Mouse (Mus musculus) stomach, embryonic 16.5 days (tissue): Measurements from ENCODE around the gene Ywhae. TPM values are rescaled to one million over a fixed set of nuclear protein-coding genes. Genes with fewer than 3 reads are reported as not detected.
A peak's percentile ranks its signal among the peaks of the same experiment; 100 is the strongest.

ENCODE experiments used
- ATAC-seq: fragments of 200-750 bp; cut with Nextera tagmentation; 2 replicates; pipeline ENCODE4 v1.8.0; 2017; ENCODE audit warnings: moderate number of reproducible peaks, moderate TSS enrichment; ENCODE audit not compliant: insufficient read depth, low FRiP score
- H3K27ac ChIP-seq: fragments of 300-500 bp; sonication (generic); 2 replicates; pipeline ENCODE4 v1.5.1; 2014; ENCODE audit warnings: low read length
- H3K27me3 ChIP-seq: fragments of 300-500 bp; sonication (generic); 2 replicates; pipeline ENCODE4 v1.6.1; 2014; ENCODE audit warnings: low read length, control low read depth, mixed read lengths; ENCODE audit not compliant: control insufficient read depth, insufficient read depth
- H3K36me3 ChIP-seq: fragments of 300-500 bp; sonication (generic); 2 replicates; pipeline ENCODE4 v1.6.1; 2014; ENCODE audit warnings: low read length; ENCODE audit not compliant: control insufficient read depth, insufficient read depth
- H3K4me1 ChIP-seq: fragments of 300-500 bp; sonication (generic); 2 replicates; pipeline ENCODE4 v1.6.1; 2014; ENCODE audit warnings: low read length, control low read depth, mixed read lengths; ENCODE audit not compliant: control insufficient read depth, insufficient read depth
- H3K4me2 ChIP-seq: fragments of 300-500 bp; sonication (generic); 2 replicates; pipeline ENCODE4 v1.6.1; 2014; ENCODE audit warnings: low read depth, low read length, mixed read lengths
- H3K4me3 ChIP-seq: fragments of 300-500 bp; sonication (generic); replicated peaks from 2 replicates; pipeline ENCODE4 v1.5.1; 2014; ENCODE audit warnings: mild to moderate bottlenecking, low read length
- H3K9ac ChIP-seq: fragments of 300-500 bp; sonication (generic); 2 replicates; pipeline ENCODE4 v1.6.1; 2014; ENCODE audit warnings: low read length
- H3K9me3 ChIP-seq: fragments of 300-500 bp; sonication (generic); replicated peaks from 2 replicates; pipeline ENCODE4 v1.6.1; 2016; ENCODE audit warnings: low read length, control low read depth; ENCODE audit not compliant: control insufficient read depth
- WGBS: fragments of 180-500 bp; shearing (Covaris S2); extraction: QIAGEN DNeasy Blood & Tissue Kit; methylation state at CpG from one replicate; pipeline ENCODE4 v1.1.7; 2014; 5-methylcytosine and 5-hydroxymethylcytosine counted together
- polyA plus RNA-seq: library from polyadenylated mRNA; unstranded; fragments of >200 nt; fragmentation: Nextera tagmentation; extraction: Ambion mirVana; gene quantifications from 2 replicates; pipeline ENCODE4 v1.2.1, GENCODE M21; 2015

The Ywhae gene
- polyA plus RNA-seq, 1 experiment from 2014 or later: 689 TPM

- Histone ChIP-seq H3K9ac (peak overlapping the region; percentile 39; the same call in 1 of the 2 replicates), H3K9me3 (no peaks in the 10 kb centered on the region), H3K4me2 (no peak overlapping the region), H3K27ac (peak overlapping the region; percentile 97), H3K4me1 (peaks cover 25% of the 10 kb centered on the region), H3K27me3 (no peaks in the 10 kb centered on the region), H3K36me3 (no peaks in the 10 kb centered on the region), H3K4me3 (no peak overlapping the region)
- no peak for ATAC-seq
- WGBS: 43% methylated on average over 10 of the region's 10 CpGs
Observed at GRCm38 (mm10) chr11:75813085-75813484, 80.4 kb downstream of the Ywhae start.

Other genes with a start within 250 kb of the Ywhae start
- 42.4 and 43.8 TPM in 2 replicates for gene Prpf8, start 246.1 kb upstream of the Ywhae start, polyA plus RNA-seq
- gene Rilp, start 222.8 kb upstream of the Ywhae start, polyA plus RNA-seq: 1.4 and 1.7 TPM in 2 replicates
- 6.2 and 6.7 TPM in 2 replicates for gene Scarf1, start 219.3 kb upstream of the Ywhae start, polyA plus RNA-seq
- 4.1 and 5.0 TPM in 2 replicates for gene Slc43a2, start 201.2 kb upstream of the Ywhae start, polyA plus RNA-seq
- gene Pitpna, start 144.8 kb upstream of the Ywhae start, polyA plus RNA-seq: 59.1 and 63.1 TPM in 2 replicates
- gene Inpp5k, start 101.9 kb upstream of the Ywhae start, polyA plus RNA-seq: 20.6 and 24.2 TPM in 2 replicates
- gene Myo1c, start 82.4 kb upstream of the Ywhae start, polyA plus RNA-seq: 70.5 and 74.3 TPM in 2 replicates
- gene Crk, start 53.6 kb upstream of the Ywhae start, polyA plus RNA-seq: 106 and 107 TPM in 2 replicates
- gene Doc2b, start 63.2 kb downstream of the Ywhae start, polyA plus RNA-seq: 1.2 TPM in 2 replicates
- gene Rph3al, start 205.6 kb downstream of the Ywhae start, polyA plus RNA-seq: 10.5 and 10.9 TPM in 2 replicates